Comparison of ENCODE assay signal across 8 mouse cellular contexts in the genomic region with DNA sequence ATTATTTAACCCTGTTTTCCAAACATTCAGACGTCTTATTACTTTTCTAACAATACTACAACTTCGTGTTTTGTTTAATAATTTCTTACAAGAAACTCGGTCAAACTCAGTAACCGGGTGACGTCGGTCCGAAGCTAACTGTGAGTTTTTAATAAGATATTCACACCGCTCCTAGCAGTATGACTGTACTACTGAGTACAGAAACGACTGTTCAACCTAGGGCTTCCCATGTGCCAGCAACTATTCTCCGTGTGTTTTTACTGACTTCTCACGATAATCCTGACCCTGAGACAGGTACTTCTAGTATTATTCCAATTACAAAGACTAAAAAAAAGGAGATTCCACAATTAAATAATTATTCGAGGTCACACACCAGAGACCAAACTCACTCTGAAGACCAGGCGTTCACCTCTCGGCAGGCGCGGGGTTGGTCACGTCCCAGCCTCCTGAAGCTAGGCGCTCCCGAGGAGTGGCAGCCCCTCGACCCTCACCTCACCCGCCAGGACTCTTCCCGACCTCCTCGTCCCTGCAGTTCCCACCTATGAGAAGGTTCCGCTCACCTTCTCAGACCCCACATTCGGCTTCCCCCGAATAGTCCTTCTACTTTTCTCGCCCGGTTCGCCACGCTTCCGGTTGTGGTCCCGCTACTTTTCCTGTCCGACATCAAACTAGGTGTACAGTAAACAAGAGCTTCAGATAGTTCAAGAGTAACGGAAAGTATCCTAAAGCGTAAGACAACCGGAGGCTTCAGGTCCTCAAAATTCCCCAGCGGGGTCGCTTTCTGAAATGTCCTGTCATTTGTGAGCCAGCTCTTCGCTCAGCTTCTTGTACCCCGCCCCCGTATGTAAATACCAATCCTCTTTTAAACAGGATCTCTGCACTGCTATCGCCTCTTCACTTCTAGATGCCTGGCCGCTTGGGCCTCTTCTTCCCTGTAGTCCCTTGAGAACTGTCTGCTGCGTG. TPM values are rescaled to one million over a fixed set of nuclear protein-coding genes. Genes with fewer than 3 reads are reported as not detected.
DNase-seq lines count a peak whose midpoint lies in the region; ATAC-seq and TF ChIP-seq lines count a peak whose summit lies in the region.

A gene (minus strand): TSS at position 608 of the 963 bp plus-strand sequence.

- H3K4me2 ChIP-seq in lung, postnatal 0 days (replicated peaks; ENCODE audit: low read depth, low read length), result peak within 1 kb of the TSS; percentile 66

- H3K27me3 ChIP-seq in hindbrain, embryonic 10.5 days (ENCODE audit: insufficient read depth, poor library complexity, severe bottlenecking), result no peaks in the 10 kb centered on the region
- H3K27me3 ChIP-seq in lung, postnatal 0 days (replicated peaks; ENCODE audit: insufficient read depth, low read length), result no peaks in the 10 kb centered on the region

- peak within 1 kb of the TSS; percentile 75 for H3K9ac ChIP-seq in lung, postnatal 0 days (replicated peaks; ENCODE audit: low read depth)

- H3K27ac ChIP-seq in hindbrain, embryonic 10.5 days, result peak within 1 kb of the TSS; percentile 80
- H3K27ac ChIP-seq in lung, postnatal 0 days (ENCODE audit: low read length), result 0 out of 2 replicates have a peak within 1 kb of the TSS, but pooled peaks have one; percentile 20

- ATAC-seq in lung, postnatal 0 days, result peak; percentile 89

- TF ChIP-seq EP300 in lung, postnatal 0 days (IDR thresholded peaks at IDR 0.05), result no peak

- peak; percentile 87 for DNase-seq in MEL-GATA-1-ER (ENCODE audit: extremely low read depth, low read depth)
- DNase-seq in cerebellum, adult 8-10 months, result peak; percentile 85
- peak; percentile 86 for DNase-seq in forelimb bud, embryonic 11.5 days (ENCODE audit: low read depth, low spot score)
- DNase-seq in hindbrain, embryonic 10.5 days (ENCODE audit: low spot score), result peak; percentile 77
- peak; percentile 69 for DNase-seq in layer of hippocampus, adult 9-11 months
- peak; percentile 72 for DNase-seq in lung, postnatal 0 days (ENCODE audit: low spot score)
- DNase-seq in ovary, postnatal 14 days (ENCODE audit: low spot score), result peak; percentile 80
- peak; percentile 86 for DNase-seq in thymus, postnatal 14 days

- TF ChIP-seq CTCF in lung, postnatal 0 days (IDR thresholded peaks at IDR 0.05), result no peak

- no peaks in the 10 kb centered on the region for H3K9me3 ChIP-seq in hindbrain, embryonic 10.5 days
- H3K9me3 ChIP-seq in lung, postnatal 0 days (ENCODE audit: low read length), result no peaks in the 10 kb centered on the region

- H3K36me3 ChIP-seq in hindbrain, embryonic 10.5 days, result peaks cover 23% of the 10 kb centered on the region
- H3K36me3 ChIP-seq in lung, postnatal 0 days (ENCODE audit: insufficient read depth, low read length), result no peaks in the 10 kb centered on the region

- peaks cover 11% of the 10 kb centered on the region for H3K4me1 ChIP-seq in hindbrain, embryonic 10.5 days (replicated peaks)
- peaks cover 4% of the 10 kb centered on the region; the same call in 1 of the 2 replicates for H3K4me1 ChIP-seq in lung, postnatal 0 days (ENCODE audit: insufficient read depth, low read depth, low read length)

- WGBS in hindbrain, embryonic 10.5 days, result 2% methylated on average over 44 of the region's 44 CpGs
- WGBS in lung, postnatal 0 days, result 1% methylated on average over 44 of the region's 44 CpGs

- H3K4me3 ChIP-seq in hindbrain, embryonic 10.5 days, result peak within 1 kb of the TSS; percentile 75
- peak within 1 kb of the TSS; percentile 81 for H3K4me3 ChIP-seq in lung, postnatal 0 days (ENCODE audit: low read depth, low read length)

RNA-seq across cellular contexts. Expression of the gene that starts here (rescaled TPM):
- polyA plus RNA-seq in hindbrain, embryonic 10.5 days (2016; fragmentation: Nextera tagmentation; extraction: Ambion mirVana), result 39.7 and 43.2 TPM in 2 replicates
- polyA plus RNA-seq in lung, postnatal 0 days (2015; fragmentation: Nextera tagmentation; extraction: Ambion mirVana), result 22.8 and 23.3 TPM in 2 replicates

Comparison
In these comparisons a context has a peak if more than half of its experiments do, and no peak if none do; other contexts are left out.
1. Peak in every context shown above with its lines: DNase-seq, ATAC-seq, H3K4me3 ChIP-seq and H3K27ac ChIP-seq.